Mouse (Mus musculus) bone marrow macrophage, adult 2 months (primary cell): ENCODE measurements around the gene Prrc2c. TPM values are rescaled to one million over a fixed set of nuclear protein-coding genes. Genes with fewer than 3 reads are reported as not detected.
"Not testable (repeated sequence)": the region's sequence is repeated elsewhere in the genome, so short reads cannot be mapped to it uniquely, and the experiment has no call there.

ENCODE experiments used
- H3K27ac ChIP-seq: 2 replicates; pipeline ENCODE4 v1.5.1; 2012; ENCODE audit warnings: low read depth, low read length; ENCODE audit not compliant: insufficient read depth
- H3K4me1 ChIP-seq: 2 replicates; pipeline ENCODE4 v1.6.1; 2012; ENCODE audit warnings: low read length; ENCODE audit not compliant: control insufficient read depth, insufficient read depth
- H3K4me3 ChIP-seq: 2 replicates; pipeline ENCODE4 v1.5.1; 2012; ENCODE audit warnings: mild to moderate bottlenecking, low read length, moderate library complexity; ENCODE audit not compliant: insufficient read depth
- CTCF ChIP-seq: IDR thresholded peaks from 2 replicates; pipeline ENCODE4 v1.5.1; 2012; ENCODE audit warnings: low read depth, mild to moderate bottlenecking, low read length, moderate library complexity
- POLR2A ChIP-seq: IDR thresholded peaks from 2 replicates; pipeline ENCODE4 v1.6.1; 2012; ENCODE audit warnings: mild to moderate bottlenecking, low read depth, low read length, borderline replicate concordance
- polyA plus RNA-seq: library from polyadenylated mRNA; stranded (reverse); fragments of >200 nt; gene quantifications from 2 replicates; pipeline ENCODE4 v1.2.4, GENCODE M21; 2012; ENCODE audit not compliant: missing spikeins, insufficient read depth, insufficient read length

Prrc2c gene
- polyA plus RNA-seq = 115 and 119 TPM in 2 replicates

DNA sequence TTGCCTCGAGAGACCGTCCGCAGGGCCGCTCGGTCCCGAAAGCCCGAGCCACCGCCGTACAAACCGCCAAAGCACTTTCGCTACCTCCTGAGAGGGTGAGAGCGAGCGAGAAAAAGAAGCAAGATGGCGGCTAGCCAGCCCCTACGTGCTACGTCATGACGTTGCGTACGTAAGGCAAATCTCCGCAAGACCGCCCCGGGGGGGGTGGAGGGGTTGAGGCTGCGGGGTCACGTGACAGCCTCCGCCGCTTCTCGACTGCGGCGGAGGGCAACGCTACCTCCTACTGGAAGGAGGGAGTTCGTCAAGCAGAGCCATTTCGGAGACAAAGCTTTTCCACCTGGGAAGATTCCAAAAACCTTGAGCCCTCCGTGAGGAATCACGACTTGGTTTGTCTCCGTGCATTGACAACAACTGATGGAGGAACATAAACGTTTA lies at the start of gene Prrc2c:
Gene Prrc2c (minus strand): TSS at position 156 of the 435 bp plus-strand sequence.
- TF ChIP-seq CTCF (no peak; the same call in 1 of the 2 replicates), POLR2A (no peak)
- H3K4me1 ChIP-seq = peaks cover 10% of the 10 kb centered on the region
- peak within 1 kb of the TSS; percentile 91 for H3K27ac ChIP-seq
- H3K4me3 ChIP-seq = peak within 1 kb of the TSS; percentile 92

DNA sequence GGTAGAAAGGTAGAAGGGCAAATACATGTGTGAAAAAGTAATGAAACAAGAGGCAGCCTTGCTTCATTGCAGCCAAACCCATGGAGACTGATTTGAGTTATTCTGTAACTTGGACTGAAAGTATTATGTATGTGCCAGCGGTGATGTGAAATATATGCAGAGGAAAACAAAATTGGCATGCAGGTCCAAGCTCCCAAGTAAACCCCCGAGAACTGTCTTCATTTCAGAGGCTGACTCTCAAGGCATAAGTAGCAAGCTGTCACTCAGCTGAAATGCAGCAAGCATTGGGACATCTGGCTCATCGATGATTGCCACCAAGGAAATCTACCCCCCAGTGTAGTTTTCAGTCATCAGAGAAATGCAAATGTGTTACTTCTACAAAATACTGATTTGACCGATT lies 44.9 kb upstream of the Prrc2c start:
- Histone ChIP-seq H3K4me1 (no peaks in the 10 kb centered on the region), H3K27ac (no peak overlapping the region), H3K4me3 (no peak overlapping the region)
- TF ChIP-seq POLR2A (no peak), CTCF (no peak)

DNA sequence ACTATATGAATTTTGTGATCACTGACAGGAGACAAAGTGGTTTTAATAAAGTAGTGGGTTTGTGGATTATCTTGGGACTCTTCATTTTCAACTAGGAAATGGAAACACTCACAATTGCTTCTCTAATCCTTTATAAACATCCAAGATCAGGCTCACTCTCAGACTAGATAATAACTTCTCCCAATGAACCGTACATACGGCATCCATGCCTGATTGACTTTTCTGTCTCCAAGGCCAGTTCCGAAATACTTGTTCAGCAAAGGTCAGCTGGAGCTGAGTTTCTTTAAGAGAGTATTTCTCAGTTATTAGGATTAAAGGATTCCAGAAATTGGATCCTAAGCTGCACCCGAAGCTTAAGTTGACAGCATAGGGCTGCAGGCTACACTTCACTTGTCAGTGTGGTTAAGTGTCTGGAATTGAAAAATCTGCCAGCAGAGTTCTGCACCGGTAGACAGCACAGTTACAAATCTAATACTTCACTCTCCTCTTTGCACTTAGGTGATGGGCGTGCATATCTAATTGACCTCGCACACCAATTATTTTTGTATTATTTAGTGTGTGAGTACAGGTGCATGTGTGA lies 43.4 kb upstream of the Prrc2c start:
- peaks cover under 1% of the 10 kb centered on the region; the same call in 1 of the 2 replicates for H3K4me1 ChIP-seq
- H3K27ac ChIP-seq = no peak overlapping the region
- no peak overlapping the region for H3K4me3 ChIP-seq
- TF ChIP-seq POLR2A (no peak), CTCF (no peak)

DNA sequence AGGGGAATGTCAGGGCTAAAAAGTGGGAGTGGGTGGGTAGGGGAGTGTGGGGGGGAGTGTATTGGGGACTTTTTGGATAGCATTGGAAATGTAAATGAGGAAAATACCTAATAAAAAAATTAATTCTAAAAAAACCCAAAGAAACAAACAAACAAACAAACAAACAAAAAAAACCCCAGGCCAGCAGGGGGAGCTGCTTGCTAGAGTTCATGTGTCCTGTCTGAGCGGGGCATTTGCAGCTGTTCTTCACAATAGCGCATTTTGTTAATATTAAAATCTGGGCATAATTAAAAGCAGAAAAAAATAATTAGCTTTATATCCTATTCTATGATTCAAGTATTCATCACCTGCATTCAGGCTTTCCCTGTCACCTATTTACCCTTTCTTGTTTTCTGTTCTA lies 40.7 kb upstream of the Prrc2c start:
- not testable (repeated sequence) for H3K4me3 ChIP-seq, H3K4me1 ChIP-seq, H3K27ac ChIP-seq
- 0 out of 2 replicates have a peak, but pooled peaks have one; percentile 27 for TF ChIP-seq CTCF

DNA sequence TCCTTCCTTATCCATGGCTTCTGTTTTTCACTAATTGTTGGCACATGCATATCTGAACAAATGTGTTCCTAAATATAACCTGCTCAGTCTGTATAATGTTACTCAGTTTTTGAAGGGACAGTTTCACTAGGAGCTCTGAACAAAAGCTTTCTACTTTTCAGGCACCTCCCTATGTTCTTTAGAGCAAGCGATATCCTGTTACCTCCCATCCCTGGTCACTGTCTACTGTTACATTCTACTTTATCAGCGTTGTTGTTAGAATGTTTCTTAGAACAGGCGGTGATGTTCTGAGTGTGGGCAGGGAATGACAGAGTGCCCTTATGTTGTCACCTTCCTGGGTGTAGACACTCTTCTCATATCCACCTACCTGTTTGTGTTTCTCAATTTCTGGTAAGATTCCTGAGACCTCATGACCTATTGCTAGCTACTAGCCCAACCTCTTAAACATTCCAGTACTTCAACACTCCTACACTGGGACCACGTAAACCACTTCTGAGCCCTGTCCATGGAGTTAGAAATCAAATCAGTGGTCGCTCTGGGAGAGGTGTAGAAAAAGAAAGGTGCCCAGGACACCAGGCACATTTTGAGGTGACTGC lies 37.7 kb upstream of the Prrc2c start:
- Histone ChIP-seq H3K27ac (no peak overlapping the region), H3K4me1 (peaks cover 22% of the 10 kb centered on the region), H3K4me3 (no peak overlapping the region)
- TF ChIP-seq CTCF = no peak
- no peak for TF ChIP-seq POLR2A

DNA sequence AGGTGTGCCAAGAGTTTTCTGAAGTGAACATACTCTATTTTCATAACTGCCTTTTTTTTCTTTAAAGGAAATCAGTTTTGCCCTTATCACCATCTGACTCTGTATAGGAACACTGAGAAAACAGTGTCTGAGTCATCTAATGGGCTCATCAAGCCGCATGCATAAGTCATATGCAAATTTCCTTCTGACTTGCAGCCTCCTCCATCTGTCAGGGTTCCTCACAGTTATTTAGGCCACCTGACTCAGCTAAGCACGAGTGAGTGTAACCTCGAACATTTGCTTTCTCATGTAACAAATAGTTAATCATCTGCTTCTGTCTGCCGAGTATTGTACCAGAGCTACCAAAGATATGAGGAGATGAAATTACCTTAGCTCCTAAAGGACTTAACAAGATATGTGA lies 33.3 kb upstream of the Prrc2c start:
- no peak overlapping the region for H3K27ac ChIP-seq
- TF ChIP-seq POLR2A = no peak
- TF ChIP-seq CTCF = no peak
- H3K4me1 ChIP-seq = peaks cover 24% of the 10 kb centered on the region
- H3K4me3 ChIP-seq = no peak overlapping the region

DNA sequence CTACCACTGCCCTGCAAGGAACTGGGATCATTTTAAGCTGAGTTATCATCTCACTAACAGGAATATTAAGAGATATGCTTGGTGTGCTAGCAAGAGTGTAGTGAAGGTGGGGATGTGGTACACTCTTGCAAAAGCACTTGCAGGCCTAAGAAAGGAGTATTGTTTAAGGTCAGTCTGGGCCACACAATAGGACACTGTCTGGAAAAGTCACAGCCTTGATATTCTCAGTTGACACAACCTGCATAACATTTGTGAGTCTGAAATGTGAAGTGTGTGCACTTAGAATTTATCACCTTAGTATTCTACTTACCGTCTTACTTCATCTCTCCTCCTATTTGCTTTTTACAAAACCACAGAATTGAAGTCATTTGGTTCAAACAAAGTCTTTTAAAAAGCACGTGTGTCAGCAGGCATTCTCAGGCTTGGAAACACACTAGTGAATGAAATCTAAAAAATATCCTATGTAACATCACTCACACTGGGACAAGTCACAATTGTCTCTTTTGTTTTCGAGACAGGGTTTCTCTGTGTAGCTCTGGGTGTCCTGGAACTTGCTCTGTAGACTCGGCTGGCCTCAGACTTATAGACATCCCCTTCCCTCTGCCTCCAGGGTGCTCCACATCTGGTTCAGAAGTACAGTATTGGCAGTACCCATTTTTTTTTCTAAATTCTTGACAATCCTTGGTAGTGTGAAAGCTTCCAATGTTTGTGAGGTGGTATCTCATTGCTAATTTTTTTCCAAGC lies 31.4 kb upstream of the Prrc2c start:
- Histone ChIP-seq H3K27ac (no peak overlapping the region), H3K4me1 (peaks cover 18% of the 10 kb centered on the region), H3K4me3 (no peak overlapping the region)
- TF ChIP-seq CTCF (no peak), POLR2A (no peak)

DNA sequence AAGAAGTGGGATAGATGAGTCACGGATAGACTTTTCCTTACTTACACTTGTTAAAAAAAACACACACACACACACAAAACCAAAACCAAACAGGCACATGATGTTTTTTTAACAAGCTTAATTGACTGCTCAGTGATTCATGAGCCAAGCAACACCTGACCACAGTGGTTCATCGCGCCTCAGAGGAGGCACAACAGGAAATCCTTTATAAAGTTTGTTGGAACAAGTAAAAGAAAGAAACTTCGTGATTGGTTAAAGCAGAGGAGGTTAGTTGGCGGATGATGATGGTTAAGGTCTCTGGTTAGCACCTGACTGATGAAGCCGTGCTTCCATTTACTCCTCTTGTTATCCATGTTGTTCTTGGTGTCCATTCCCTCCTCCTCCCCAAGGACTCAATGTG lies 11.7 kb upstream of the Prrc2c start:
- H3K27ac ChIP-seq = no peak overlapping the region
- H3K4me1 ChIP-seq = no peaks in the 10 kb centered on the region
- TF ChIP-seq POLR2A = no peak
- no peak for TF ChIP-seq CTCF
- H3K4me3 ChIP-seq = no peak overlapping the region

DNA sequence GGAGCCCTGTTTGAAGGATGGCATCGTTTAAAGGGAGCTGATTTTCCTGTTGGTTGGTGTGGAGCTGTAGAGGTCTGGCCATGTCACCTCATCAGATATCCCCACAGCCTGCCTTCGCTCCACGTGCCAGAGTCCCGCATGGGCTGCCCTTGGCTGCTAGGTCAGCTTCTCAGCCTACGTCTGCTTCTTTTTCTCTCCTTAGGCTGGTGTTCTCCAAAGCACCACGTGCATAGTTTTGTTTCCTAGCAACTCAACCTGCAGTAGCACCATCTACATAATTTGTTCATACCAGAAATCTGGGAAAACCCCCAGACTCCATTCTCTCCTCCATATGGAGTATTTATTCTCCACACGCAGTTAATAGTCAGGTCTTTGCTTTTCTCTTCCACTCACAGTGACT lies 9.3 kb upstream of the Prrc2c start:
- no peaks in the 10 kb centered on the region for H3K4me1 ChIP-seq
- no peak overlapping the region for H3K4me3 ChIP-seq
- H3K27ac ChIP-seq = no peak overlapping the region
- TF ChIP-seq POLR2A (no peak), CTCF (no peak)

DNA sequence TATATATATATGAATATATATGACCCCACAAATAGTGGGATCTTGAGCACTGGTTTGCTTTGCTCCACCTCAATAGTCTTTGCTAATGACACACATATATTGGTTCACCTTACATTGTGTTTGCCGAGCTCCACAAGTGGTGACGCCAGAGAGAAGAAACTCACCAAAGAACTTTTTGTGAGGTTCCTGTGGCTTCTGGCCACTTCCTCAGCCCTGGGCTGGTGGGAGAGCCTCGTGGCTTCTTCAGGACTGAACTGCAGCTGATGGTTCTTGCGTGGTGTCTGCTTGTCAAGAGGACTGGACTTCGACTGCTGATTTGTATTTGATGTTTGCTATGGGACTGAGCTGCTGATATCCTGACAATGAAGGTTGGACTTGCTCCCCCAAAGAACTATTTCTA lies 8.4 kb upstream of the Prrc2c start:
- H3K4me1 ChIP-seq = no peaks in the 10 kb centered on the region
- TF ChIP-seq POLR2A (no peak), CTCF (no peak)
- no peak overlapping the region for H3K27ac ChIP-seq
- H3K4me3 ChIP-seq = no peak overlapping the region
